Mouse (Mus musculus): Measurements from ENCODE around the gene Chac1.
A peak's percentile ranks its signal among the peaks of the same experiment; 100 is the strongest.

Chac1 gene

DNA sequence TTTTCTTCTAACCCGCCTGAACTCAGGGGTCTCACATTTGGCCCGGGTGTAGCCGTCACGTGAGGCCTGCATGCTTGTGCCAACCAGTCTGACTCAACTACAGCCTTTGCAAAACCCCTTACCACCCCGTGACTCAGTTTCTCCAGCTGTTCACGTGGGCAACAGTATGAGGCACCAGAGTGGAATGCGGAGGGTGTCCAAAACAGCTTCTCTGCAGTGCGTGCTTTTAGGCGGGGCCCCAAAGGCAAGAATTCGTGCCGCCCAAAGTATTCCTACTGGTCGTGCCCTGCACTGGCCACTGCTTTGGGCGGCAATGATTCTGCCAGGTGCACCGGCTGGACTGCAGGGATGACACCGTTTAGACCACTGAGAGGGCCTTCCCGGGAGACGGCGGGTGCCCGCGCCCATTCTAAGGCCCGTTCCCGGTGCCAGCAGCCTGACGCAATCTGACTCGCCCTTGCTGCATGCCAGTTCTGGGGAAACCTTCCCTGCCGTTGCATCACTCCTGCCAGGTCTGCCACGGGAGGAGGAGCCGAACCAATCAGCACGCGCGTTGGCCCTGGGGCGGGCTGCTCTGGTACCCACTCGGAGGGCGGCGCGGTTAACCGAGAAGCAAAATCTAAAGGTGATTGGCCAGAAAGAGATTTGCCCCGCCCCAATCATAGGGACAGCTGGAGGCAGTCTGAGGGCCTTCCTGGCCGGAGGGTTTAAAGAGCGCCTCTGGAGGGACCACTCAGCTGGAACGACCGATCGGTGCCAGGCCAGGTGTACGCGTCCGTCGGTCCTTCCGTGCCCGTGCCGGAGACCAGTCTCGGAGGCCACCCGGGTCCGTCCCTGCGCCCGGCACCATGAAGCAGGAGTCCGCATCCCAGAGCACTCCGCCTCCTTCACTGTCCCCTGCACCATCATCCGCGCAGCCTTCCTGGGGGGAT is at the start of gene Chac1:
Chac1 (plus strand) TSS at position 675 of the 932 bp plus-strand sequence.
- peak; percentile 48 for DNase-seq (ENCODE audit: low read depth, low spot score)

DNA sequence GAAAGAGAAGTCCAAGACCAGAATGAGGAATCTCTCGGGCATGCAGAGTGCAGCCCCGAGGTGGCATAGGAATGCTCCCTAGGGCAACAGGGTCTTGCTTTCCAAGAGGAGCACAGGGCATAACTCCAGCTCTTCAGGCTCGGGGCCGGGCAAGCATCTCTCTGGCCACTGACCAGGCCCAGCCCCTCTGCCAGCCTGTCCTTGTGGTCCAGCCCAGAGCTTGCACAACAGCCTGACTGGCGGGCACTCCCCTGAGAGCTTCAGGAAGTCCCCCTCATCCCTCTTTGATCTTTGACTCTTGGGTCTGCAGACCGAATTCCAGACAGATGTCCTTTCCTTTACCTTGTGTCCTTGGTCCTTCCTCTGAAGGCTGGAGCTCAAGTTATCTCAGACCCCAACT is 48.2 kb upstream of the Chac1 start:
- no peak for DNase-seq (ENCODE audit: low read depth, low spot score)

DNA sequence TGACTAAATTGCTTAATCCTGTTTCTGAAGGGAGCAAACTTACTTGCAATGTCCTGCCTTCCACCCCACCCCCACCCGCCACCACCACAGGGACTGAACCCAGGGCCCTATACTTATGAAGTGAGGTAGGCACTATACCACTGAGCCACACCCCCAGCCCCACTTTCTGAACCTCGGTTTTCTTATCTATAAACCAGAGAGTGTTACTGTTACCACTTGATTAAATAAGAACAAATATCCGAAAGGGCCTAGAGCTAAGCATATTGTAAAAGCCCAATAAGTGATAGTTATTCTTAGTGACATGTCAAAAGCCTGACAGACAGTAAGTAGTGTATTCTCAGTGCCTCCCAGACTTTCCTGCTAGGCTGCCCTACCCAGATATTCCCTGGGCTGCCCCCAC is 46.6 kb upstream of the Chac1 start:
- no peak for DNase-seq (ENCODE audit: low read depth, low spot score)

DNA sequence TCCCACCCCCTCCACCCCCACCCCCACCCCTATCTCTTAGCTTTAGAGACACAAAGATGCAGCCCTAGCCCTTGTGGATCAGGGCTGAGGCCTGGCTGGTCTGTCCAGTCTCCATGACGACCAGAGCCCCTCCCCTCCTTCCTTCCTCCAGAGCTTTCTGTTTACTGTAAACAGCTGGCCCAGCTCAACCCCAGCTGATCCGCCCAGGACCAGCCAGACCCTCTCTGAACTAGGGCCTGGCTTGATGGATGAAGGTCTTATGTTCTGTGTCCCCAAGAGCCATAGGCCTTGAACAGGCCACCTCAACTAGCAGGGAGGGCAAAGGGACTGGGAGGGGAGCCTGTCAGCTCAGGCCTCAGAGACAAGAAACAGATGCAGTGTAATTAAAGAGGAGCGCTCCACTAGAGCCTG is 46.2 kb upstream of the Chac1 start:
- DNase-seq (ENCODE audit: low read depth, low spot score): no peak

DNA sequence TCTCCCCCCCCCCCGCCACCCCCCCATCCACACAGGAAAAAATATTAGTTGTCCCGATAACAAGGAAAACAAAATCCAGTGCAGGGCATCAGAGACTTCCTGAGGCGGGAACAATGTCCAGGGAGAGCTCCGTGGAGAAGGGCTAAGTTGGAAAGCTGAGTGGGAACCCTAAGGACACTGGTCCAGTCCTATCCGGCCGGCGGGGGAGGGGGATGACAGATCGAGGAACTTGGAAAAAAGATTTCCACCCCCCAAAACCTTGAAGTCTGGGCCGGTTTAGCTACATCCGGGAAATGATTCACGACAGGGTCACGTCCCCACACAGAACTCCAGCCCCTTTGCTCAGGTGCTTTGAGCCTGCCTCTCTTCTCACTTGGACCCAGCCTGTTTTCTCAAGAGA is 39.5 kb upstream of the Chac1 start:
- DNase-seq (ENCODE audit: low read depth, low spot score): no peak

DNA sequence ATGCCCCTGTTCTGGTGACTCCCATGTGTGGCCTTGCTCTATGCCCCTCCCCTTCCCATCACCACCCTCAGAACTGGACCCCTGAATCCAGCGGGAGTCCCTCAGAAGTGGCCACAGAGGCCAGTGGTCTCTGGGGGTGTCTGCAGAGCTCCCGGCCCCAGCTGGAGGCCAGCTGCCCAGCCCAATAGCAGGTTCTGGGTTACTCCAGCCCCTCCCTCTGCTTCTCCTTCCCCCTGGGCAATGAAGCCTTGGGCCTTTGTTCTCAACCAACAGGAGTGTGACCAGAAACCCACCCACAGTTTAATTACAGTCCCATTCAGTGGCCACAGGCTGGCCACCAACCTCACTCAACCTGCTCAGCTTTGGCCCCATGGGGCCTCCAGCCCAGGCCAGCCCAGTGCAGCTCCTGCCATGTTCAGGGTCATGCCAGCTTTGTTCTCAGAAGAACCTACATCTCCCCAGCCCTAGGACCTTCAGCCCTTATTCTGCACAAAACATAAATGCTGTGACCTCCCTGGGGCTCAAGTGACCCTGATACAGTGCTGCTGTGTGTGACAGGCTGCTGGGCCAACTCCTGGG is 38.6 kb upstream of the Chac1 start:
- DNase-seq (ENCODE audit: low read depth, low spot score): no peak

DNA sequence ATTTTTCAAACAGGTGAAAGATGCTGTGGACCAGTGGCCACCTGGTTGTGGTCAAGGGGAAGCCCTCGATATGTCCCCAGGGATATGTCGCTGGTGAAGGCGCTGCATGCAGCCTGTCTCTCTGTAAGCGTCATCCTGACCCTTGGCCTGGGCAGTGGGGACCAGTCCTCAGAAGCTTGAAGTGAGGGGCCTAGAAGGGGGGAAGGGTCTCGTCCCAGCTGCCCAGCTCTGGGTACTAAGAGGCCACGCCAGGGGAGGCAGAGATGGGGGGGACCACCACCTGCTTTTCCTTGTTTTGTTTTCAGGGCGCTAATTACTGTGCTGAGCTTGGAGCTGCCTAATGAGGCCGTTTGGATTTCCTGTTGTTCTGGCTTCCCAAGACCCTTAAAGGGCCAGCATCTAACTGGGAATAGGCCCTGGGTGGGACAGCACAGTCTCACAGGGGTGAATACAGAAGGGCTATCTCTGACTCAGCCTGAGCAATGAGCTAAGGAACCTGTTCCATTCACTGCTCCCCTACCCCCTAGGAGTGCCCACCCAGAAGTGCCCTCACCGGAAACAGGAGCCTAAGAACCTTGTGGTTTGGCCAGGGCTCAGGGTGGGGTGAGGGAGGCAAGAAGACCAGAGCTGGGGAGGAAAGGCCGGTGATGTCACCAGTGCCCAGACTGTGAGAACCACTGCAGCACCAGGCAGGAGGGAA is 37.1 kb upstream of the Chac1 start:
- no peak for DNase-seq (ENCODE audit: low read depth, low spot score)

DNA sequence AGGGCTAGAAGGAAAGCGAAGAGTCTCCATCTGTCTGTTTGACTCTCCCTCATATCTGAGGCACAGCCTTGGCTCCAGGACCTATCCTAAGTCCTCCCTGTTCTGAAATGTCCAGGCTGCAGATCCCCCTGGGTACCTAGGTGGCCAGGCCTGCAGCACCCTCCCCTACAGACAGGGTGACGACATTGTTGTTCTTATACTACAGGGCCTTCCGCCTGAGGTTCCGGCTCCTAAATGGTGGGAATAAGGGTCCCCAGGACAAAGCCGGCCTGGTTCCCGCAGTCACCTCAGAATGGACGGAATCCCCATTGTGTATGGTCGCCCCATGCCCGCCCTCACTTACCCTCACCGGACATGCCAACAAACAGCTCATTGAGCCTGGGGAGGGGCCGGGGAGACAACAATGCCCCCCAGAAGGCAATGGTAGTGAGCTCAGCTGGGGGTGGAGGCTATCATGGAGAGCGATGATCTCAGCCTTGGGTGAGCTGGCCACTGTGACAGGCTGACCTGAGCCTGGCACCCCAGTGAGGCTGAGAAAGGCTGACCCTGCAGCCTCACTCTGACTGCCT is 36.2 kb upstream of the Chac1 start:
- no peak for DNase-seq (ENCODE audit: low read depth, low spot score)

DNA sequence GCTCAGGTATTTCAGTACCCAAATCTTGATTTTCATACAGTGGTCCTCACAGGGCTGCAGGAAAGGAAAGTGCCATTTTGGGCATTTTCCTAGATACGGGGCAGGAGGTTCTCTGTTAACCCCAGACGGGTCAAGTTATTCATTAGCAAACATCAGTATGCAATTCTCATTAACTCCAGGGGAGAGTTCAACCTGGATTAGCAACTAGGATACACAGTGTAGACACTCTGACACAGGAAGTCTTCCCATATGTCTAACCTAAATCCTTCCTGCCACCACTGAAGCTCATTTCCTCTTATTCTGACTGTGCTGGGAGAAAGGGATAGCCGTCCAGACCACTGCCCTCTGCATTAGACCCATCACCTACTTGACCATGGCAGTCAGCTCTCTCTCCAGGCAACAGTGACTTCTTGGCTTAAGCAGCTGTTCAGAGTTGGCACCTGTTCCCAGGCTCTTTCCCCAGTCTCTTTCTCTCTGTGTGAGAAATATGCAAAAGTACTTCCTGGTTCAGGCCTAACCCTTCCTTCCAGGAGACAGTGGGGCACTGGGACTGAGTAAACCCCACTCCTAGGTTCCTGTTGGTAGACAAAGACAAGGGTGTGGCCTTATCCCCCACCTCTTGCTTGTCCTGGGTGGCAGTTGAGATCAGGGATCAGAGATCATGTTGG is 32.9 kb upstream of the Chac1 start:
- no peak for DNase-seq (ENCODE audit: low read depth, low spot score)

DNA sequence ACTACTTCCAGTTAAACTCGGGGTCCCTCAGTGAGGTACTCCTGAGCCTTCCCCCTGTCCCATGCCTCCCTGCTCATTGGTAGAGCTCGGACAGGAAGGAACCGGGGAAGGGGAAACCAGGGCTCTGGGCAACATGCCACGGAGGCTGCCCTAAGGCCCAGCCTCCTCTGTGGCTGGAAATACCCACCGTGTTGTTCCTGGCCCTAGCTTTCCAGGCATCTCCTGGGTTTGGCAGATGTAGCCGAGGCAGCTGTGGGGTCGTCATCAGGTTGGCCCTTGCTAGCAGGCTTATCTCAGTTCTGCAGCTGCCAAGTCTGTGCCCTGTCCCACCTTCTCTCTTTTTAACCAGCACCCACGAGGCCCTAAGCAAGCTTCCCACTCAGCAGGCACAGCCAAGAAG is 30.5 kb upstream of the Chac1 start:
- no peak for DNase-seq (ENCODE audit: low read depth, low spot score)

DNA sequence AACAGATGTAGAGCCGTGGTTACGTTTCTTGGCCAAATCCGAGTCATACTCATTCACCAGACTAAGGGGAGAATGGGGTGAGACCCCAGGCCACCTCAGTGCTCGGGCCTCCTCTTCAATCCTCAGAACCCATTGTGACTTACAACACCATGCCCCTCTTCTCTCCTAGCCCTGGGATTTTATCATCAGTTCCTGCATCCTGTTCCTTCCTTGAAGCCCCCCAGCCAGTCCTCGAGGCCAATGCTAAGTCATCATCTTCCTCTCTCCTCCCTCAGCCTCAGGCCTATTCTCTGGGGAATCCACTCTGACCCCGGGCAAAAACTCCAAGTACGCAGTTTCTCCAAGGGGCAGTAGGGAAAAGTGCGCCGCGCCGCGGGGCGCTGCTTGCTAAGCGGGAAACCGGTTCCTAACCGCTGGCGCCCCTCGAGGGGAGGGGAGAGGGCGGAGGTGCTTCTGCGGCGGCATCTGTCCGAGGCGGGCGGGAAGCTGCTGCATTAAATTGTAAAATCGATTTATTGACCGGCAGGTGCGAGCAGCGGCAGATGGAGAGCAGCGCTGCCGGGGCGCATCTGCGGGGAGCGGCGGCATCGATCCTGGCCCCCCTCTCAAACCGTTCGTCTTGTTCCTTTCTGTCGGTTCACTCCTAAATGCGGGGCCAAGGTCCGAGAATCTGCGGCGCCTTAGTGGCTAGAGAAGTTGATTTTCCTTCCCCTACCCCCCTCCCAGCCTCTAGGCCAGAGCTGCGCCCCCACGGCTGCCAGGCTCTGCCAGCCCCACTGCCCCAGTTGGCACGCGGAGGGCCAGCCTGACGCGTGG is 29.1 kb upstream of the Chac1 start:
- DNase-seq (ENCODE audit: low read depth, low spot score): no peak

DNA sequence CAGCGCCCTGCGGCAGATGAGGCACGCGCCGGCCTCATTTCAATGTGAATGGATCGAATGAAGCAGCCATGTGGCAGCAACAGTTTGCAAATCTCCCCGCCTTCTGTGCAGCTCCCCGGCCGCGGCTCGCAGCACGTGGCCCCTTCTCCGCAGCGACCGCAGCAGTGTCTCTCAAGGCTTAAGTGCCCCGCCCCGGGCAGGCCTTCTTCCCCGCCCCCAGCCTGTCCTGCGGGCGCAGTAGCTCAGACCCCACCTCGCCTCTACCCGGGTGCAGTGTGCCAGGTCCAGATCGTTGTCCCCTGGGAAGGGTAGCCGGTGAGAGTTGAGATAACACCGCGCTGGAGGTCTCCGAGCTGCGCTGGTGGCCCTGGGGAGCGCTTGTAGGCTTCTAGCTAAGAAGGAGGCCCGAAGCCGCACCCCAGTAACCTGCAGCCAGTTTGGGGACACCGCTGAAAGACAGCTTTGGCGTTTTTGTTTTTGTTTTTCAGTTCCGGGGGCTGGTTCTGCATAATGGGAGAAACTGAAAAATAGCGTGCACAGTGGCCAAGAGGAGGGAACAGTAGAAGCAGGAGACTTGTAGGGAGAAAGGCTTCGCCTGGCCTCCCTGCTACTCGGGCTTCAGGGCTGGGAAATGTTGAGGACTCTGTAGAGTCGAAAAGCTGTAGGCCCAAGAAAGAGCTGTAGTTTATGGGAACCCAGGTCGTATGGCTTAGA is 28.3 kb upstream of the Chac1 start:
- DNase-seq (ENCODE audit: low read depth, low spot score): no peak

DNA sequence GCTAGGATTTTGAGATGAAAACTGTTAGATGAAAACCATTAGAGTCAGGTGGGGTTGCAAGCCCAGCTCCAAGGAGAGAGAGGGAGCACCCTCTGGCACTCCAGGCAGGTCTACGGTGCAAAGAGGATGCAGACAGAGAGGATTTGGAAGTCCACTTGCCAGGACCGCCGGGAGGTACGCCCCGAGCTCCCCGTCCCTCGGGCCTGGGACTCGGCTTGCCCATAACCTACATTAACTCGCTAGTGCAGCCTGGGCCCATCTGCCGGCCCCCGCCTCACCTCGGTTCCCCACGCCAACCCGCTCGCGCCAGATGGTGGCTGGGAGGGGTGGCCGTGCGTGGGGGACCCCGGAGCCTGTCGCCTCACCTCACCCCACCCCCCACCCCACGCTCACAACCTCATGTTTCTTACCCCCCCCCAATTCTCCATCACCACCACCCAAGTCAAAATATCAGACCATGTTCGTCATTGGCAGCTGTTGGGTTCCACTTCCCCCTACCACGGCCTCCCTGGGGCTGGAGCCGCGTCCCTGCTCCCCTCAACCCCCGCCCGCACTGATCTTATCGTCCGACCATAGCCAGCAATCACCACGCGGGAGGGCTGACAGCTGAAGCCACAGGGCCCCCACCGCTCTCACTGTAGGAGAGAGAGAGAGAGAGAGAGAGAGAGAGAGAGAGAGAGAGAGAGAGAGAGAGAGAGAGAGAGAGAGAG is 27.0 kb upstream of the Chac1 start:
- no peak for DNase-seq (ENCODE audit: low read depth, low spot score)

DNA sequence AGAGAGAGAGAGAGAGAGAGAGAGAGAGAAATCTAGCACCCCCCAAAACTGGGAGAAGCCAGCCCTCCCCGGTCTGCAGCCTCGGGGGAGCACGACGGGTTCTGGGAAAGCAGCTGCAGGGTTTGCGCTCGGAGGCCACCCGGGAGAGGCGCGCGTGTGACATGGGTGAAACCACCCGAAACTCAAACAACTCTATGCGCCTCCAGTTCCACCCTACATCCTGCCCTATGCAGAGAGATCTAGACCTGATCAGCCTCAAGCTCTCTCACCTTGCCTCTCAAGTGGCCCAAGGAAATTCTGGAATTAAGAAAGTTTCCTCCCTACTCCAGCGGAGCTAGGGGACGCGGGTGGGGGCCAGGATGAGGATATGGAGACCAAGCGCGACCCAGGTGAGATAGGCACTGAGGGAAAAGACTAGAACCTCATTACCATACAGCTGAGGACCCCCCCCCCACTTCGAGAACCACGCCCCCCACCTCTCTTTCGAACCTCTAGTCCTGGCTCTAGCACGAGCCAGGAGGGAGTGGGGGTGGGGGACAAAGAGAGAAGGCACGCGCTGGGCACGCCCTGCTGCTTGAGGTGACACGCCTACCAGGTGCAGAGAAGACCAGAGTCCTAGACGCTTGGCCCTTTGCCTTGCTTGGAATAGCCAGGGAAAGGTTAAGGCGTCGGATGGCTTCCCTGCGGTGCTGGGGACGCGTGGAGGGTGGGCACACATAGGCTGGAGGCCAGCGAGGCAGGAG is 26.3 kb upstream of the Chac1 start:
- DNase-seq (ENCODE audit: low read depth, low spot score): no peak

DNA sequence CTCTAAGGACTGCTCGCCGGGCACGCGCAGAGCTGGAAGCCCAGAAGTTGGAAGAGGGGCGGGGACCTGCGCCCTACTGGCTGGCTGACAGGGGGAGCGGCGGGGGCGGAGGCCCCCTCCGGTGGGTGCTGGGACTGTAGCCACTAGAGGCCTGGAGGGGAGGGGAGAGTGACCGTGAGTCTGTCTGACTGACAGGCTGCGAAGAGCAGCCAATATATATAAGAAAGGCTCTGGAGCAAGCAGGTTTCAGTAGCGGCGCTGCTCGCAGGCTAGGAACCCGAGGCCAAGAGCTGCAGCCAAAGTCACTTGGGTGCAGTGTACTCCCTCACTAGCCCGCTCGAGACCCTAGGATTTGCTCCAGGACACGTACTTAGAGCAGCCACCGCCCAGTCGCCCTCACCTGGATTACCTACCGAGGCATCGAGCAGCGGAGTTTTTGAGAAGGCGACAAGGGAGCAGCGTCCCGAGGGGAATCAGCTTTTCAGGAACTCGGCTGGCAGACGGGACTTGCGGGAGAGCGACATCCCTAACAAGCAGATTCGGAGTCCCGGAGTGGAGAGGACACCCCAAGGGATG is 25.4 kb upstream of the Chac1 start, which contains the start of gene Dll4:
Dll4 (plus strand) TSS at position 217 of the 576 bp plus-strand sequence.
- no peak for DNase-seq (ENCODE audit: low read depth, low spot score)

DNA sequence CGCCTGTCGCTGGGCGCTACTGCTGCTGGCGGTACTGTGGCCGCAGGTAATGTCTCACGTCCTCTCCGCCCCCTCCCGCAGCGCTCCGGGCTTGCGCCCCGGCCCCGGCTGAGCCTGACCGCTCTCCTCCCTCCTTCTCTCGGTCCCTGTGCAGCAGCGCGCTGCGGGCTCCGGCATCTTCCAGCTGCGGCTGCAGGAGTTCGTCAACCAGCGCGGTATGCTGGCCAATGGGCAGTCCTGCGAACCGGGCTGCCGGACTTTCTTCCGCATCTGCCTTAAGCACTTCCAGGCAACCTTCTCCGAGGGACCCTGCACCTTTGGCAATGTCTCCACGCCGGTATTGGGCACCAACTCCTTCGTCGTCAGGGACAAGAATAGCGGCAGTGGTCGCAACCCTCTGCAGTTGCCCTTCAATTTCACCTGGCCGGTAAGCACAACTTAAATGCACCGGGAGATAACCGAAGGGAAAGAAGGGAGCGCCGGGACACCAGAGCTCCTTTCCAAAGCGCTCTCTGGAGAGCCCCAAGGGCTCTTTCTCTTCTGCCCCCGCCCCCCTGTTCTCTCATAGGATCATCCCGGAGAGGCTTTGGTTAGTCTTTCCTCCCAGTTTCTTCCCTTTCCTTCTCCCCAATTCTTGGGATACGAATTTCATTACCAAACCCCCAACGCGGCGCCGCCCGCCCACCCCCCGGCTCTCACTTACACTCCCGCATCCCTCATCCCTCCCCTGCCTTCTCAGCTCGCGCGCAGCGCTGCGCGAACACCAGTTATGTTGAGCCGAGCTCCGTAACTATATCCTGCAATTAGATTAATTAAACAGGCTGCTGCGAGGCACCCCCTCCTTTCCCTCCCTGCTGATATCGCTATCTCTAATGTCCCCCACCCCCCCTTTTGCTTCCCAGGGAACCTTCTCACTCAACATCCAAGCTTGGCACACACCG is 24.6 kb upstream of the Chac1 start:
- DNase-seq (ENCODE audit: low read depth, low spot score): no peak

DNA sequence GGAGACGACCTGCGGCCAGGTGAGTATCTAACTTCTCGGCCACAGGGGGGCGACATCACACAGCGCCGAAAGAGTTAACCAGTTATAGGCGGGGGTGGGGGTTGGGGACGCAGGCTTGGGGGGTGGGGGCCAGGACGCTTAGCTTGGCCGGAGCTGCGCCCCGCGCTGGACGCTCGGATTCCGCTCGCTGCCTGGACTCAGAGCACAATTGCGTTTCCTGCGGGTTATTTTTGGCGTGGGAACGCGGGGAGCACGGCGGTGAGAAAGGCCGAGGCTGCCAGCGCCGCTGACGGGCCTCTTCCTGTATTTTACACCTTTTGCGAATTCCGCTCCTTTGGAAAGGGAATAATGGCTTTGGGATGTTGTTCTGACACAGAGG is 23.9 kb upstream of the Chac1 start:
- peak; percentile 49 for DNase-seq (ENCODE audit: low read depth, low spot score)
